Mouse (Mus musculus): ENCODE measurements at regions not wholly inside any gene's neighbourhood (a gene's known extent, or its start where the extent isn't known, plus 50 kb on each side); places are given as distances from the start of the nearest gene placed in this dataset.

GRCm38 (mm10) chr11:35065959-35066414 is 55.0 kb upstream of the Slit3 start:
- no peak for DNase-seq (ENCODE audit: low spot score)

GRCm38 (mm10) chr11:35057791-35058190 is 63.2 kb upstream of the Slit3 start:
- no peak for DNase-seq (ENCODE audit: low spot score)

- DNase-seq (ENCODE audit: low spot score): peak; percentile 7
Observed at GRCm38 (mm10) chr11:35055496-35056125, 65.4 kb upstream of the Slit3 start.

GRCm38 (mm10) chr11:35053613-35053950 is 67.4 kb upstream of the Slit3 start:
- DNase-seq (ENCODE audit: low spot score): no peak

- no peak for DNase-seq (ENCODE audit: low spot score)
Observed at GRCm38 (mm10) chr11:35052856-35053612, 68.0 kb upstream of the Slit3 start.

- no peak for DNase-seq (ENCODE audit: low spot score)
Observed at GRCm38 (mm10) chr11:35049663-35050215, 71.3 kb upstream of the Slit3 start.

GRCm38 (mm10) chr11:35044659-35045058 is 76.4 kb upstream of the Slit3 start:
- no peak for DNase-seq (ENCODE audit: low spot score)

- DNase-seq (ENCODE audit: low spot score): no peak
Observed at GRCm38 (mm10) chr11:35024448-35024847, 96.6 kb upstream of the Slit3 start.

- no peak for DNase-seq (ENCODE audit: low spot score)
Observed at GRCm38 (mm10) chr11:35023813-35024212, 97.2 kb upstream of the Slit3 start.

- DNase-seq (ENCODE audit: low spot score): no peak
Observed at GRCm38 (mm10) chr11:35021990-35022625, 98.9 kb upstream of the Slit3 start.

GRCm38 (mm10) chr11:35016998-35017397 is 104.0 kb upstream of the Slit3 start:
- DNase-seq (ENCODE audit: low spot score): no peak

GRCm38 (mm10) chr11:35011521-35012476 is 109.2 kb upstream of the Slit3 start:
- no peak for DNase-seq (ENCODE audit: low spot score)

GRCm38 (mm10) chr11:35006773-35007567 is 114.1 kb upstream of the Slit3 start:
- no peak for DNase-seq (ENCODE audit: low spot score)

GRCm38 (mm10) chr11:35005143-35005542 is 115.9 kb upstream of the Slit3 start:
- no peak for DNase-seq (ENCODE audit: low spot score)

- DNase-seq (ENCODE audit: low spot score): no peak
Observed at GRCm38 (mm10) chr11:35004431-35004830, 116.6 kb upstream of the Slit3 start.

GRCm38 (mm10) chr11:35003956-35004355 is 117.1 kb upstream of the Slit3 start:
- DNase-seq (ENCODE audit: low spot score): no peak

GRCm38 (mm10) chr11:34997906-34998305 is 123.1 kb upstream of the Slit3 start:
- no peak for DNase-seq (ENCODE audit: low spot score)

- DNase-seq (ENCODE audit: low spot score): no peak
Observed at GRCm38 (mm10) chr11:34995515-34995914, 125.5 kb upstream of the Slit3 start.

GRCm38 (mm10) chr11:34982775-34983457 is 138.1 kb upstream of the Slit3 start:
- DNase-seq (ENCODE audit: low spot score): no peak

- no peak for DNase-seq (ENCODE audit: low spot score)
Observed at GRCm38 (mm10) chr11:34980210-34980609, 140.8 kb upstream of the Slit3 start.
